Mouse (Mus musculus) gastrocnemius, adult 2 months (tissue): Measurements from ENCODE around the gene Mtfr2. TPM values are rescaled to one million over a fixed set of nuclear protein-coding genes. Genes with fewer than 3 reads are reported as not detected.

Source experiments
- DNase-seq: peaks from one replicate; pipeline ENCODE4 v3.0.0; 2022
- H3K27ac ChIP-seq: fragments of 200-600 bp; 2 replicates; pipeline ENCODE4 v1.8.1; 2022; ENCODE audit warnings: mild to moderate bottlenecking
- H3K4me3 ChIP-seq: fragments of 200-600 bp; 2 replicates; pipeline ENCODE4 v1.8.1; 2022; ENCODE audit warnings: mild to moderate bottlenecking, moderate library complexity
- CTCF ChIP-seq: fragments of 200-600 bp; IDR thresholded peaks from 2 replicates; pipeline ENCODE4 v1.8.1; 2022; ENCODE audit warnings: antibody characterized with exemption, mild to moderate bottlenecking, moderate library complexity
- intact Hi-C: fragments of 180-260 bp; cut with DNase I; formaldehyde crosslinking; loops from one replicate; pipeline ENCODE4 v1.15.1; 2025
- total RNA-seq, 2 experiments: library from RNA; stranded (reverse); gene quantifications; 2 replicates each; pipeline ENCODE4 v1.2.3; 2021

Gene Mtfr2
- total RNA-seq, 2 experiments from 2014 or later = not detected

DNA sequence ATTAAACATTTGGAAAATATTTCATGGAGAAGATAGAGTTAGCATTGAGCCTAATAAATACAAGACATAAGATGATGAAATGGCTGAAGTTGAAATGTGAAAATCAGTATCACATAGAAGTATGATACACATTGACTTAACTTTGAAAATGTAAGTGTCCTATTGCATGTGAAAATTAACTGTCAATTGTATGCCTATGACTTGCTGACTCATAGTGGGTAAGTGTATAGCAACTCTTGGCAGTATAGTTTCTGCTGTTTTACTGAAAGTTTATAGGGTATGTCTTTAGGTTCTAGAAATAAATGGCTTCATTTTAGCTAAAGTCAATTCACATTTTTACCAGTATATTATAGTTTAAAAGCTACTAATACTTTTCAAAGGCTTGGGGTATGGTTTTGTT is 21.3 kb upstream of the Mtfr2 start:
- H3K4me3 ChIP-seq = no peak overlapping the region
- intact Hi-C loops = no loop called here
- no peak for TF ChIP-seq CTCF
- H3K27ac ChIP-seq = no peak overlapping the region
- no peak for DNase-seq

DNA sequence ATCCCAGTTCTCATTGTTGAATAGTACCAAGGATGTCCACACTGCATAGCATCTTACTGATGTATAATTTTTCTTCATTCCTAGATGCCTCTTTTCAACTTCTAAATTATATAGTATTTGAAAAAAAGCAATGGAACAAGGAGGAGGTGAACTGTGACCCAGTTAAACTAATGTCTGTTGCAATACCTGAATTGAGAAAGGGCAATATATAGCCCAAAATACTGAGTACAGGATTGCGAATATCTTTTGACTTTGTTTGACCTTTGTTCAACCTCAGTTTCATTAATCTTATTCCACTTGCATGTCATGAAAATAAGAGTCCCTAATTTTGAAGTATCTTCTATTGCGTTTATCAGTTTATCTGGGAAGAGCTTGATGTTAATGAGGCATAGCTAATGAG is 16.3 kb upstream of the Mtfr2 start:
- DNase-seq = no peak
- no peak for TF ChIP-seq CTCF
- intact Hi-C loops = no loop called here
- H3K27ac ChIP-seq = no peak overlapping the region
- H3K4me3 ChIP-seq = no peak overlapping the region

DNA sequence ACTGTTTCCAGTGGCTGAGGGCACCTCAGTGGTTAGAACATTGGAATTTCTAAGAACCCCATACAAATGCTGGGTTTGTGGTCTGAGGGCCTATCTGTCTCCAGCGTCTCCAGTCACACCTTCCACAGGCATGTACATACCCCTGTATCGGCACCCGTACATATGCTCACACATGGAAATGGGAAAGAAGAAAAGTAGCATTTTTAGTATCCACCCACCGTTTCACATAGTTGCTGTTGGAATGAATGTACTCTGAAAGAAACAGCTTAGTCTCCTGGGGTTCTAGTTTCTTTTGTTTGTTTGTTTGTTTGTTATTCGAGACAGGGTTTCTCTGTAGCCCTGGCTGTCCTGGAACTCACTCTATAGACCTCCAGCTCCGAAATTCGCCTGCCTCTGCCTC is 9.7 kb upstream of the Mtfr2 start:
- no peak overlapping the region for H3K27ac ChIP-seq
- DNase-seq = no peak
- intact Hi-C loops = no loop called here
- no peak overlapping the region for H3K4me3 ChIP-seq
- no peak for TF ChIP-seq CTCF

DNA sequence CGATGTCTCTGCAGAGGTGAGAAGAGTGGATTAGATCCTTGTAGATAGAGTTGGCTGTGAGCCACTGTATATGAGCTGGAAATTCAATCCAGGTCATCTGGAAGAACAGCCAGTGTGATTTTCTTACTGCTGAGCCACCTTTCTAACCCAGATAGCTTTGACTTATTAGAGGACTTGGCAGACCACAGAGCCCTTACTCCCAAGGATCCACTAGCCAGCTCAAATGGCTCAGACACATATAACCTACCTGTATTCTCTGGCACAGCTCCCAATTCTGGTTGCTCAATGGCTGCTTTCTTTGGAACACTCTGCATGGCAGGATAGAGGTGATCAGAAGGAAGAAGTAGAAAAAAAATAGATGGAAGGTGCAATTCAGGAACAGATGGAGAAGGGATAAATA is 1.8 kb upstream of the Mtfr2 start:
- DNase-seq = peak; percentile 33
- TF ChIP-seq CTCF = no peak
- intact Hi-C loops = no loop called here
- Histone ChIP-seq H3K4me3 (no peak overlapping the region), H3K27ac (peak overlapping the region; percentile 43; the same call in 1 of the 2 replicates)

DNA sequence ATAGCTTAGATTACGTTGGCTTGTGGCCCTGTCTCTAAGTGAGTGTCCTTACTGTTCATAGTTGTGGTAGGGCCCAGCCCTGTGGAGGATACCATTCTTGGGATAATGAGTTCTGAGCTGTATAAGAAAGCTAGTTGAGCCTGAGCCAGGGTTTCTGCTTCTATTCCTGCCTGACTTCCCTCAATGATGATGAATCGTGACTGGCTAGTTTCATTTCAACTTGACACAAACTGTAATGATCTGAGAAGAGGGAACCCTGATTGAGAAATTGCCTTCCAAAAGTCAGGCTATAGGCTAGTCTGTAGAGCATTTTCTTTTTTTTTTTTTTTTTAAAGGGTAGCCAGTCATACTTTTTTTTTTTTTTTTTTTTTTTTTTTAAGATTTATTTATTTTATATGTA is 1.3 kb downstream of the Mtfr2 start:
- DNase-seq = no peak
- intact Hi-C loops = no loop called here
- H3K27ac ChIP-seq = no peak overlapping the region
- TF ChIP-seq CTCF = no peak
- no peak overlapping the region for H3K4me3 ChIP-seq

GRCm38 (mm10) chr10:20361542-20362449 is 14.2 kb downstream of the Mtfr2 start:
- Histone ChIP-seq H3K4me3 (no peak overlapping the region), H3K27ac (no peak overlapping the region)
- TF ChIP-seq CTCF = peak; percentile 95
- DNase-seq = no peak
- intact Hi-C loops = loop anchor here (2.0 to 5.0 kb wide), 2 partner anchors 567 to 586 kb away; no protein-coding TSS in a partner anchor

GRCm38 (mm10) chr10:20362450-20363118 is 15.0 kb downstream of the Mtfr2 start:
- TF ChIP-seq CTCF = no peak
- no peak overlapping the region for H3K4me3 ChIP-seq
- no peak overlapping the region for H3K27ac ChIP-seq
- intact Hi-C loops = loop anchor here (2.0 to 5.0 kb wide), 2 partner anchors 566 to 585 kb away; no protein-coding TSS in a partner anchor
- no peak for DNase-seq

DNA sequence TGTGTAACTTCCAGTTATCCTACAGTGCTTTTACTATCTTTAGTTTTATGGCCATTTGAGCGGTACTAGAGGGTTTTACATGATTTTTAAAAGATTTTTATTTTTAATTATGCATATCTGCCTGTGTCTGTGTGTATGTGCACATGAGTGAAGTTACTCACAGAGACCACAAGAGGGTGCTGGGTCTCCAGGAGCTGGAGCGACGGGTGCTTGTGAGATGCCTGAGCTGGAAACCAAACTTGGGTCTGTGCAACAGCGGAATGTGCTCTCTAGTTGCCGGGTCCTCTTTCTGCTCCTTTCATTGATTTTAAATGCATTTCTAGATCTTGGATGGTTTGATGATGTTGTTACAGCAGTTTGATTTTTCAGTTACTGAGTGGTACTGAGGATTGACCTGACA is 24.5 kb downstream of the Mtfr2 start:
- TF ChIP-seq CTCF = peak; percentile 62
- Histone ChIP-seq H3K27ac (no peak overlapping the region), H3K4me3 (no peak overlapping the region)
- intact Hi-C loops = no loop called here
- no peak for DNase-seq

DNA sequence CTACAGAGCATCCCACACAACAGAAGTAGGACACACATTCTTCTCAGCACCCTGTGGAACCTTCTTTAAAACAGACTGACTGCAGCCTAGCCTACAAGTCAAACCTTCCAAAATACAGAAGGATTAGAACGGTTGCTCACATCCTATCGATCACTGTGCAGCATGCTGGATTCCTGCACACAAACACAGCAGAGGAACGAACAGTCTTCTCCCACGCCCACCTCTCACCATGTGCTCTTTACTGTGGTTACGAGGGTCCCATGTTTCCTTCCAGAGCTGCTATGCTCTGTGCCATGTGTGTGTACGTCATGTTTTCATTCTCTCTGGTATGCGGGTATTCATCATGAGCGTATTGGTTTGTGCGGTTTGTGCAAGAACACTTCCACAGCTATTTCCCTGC is 30.1 kb downstream of the Mtfr2 start:
- no peak for TF ChIP-seq CTCF
- Histone ChIP-seq H3K27ac (no peak overlapping the region), H3K4me3 (no peak overlapping the region)
- intact Hi-C loops = no loop called here
- DNase-seq = no peak

GRCm38 (mm10) chr10:20379071-20379735 is 31.6 kb downstream of the Mtfr2 start:
- Histone ChIP-seq H3K27ac (peak overlapping the region; percentile 46; the same call in 1 of the 2 replicates), H3K4me3 (peak overlapping the region; percentile 21; the same call in 1 of the 2 replicates)
- intact Hi-C loops = no loop called here
- DNase-seq = peak; percentile 53
- TF ChIP-seq CTCF = no peak

DNA sequence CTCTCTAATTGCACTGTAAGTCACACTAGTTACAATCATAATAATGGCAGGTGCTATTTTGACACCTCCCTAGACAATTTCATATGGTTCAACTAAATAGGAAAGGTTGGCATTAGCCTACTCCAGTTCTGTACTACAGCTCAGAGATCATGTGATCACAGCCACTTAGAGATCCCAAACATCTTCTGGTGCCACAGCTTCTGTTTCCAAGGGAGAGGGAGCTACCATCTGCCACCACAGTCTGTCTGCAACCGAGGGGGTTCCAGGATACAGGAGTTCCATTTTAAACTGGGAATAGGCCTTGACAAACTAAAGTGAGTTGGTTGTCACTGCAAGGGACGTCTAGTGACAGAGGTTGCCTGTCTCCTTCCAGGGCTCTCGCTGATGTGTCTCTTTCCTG is 33.2 kb downstream of the Mtfr2 start:
- no peak for DNase-seq
- Histone ChIP-seq H3K27ac (no peak overlapping the region), H3K4me3 (no peak overlapping the region)
- no peak for TF ChIP-seq CTCF
- intact Hi-C loops = no loop called here

GRCm38 (mm10) chr10:20381352-20381751 is 33.8 kb downstream of the Mtfr2 start:
- intact Hi-C loops = no loop called here

DNA sequence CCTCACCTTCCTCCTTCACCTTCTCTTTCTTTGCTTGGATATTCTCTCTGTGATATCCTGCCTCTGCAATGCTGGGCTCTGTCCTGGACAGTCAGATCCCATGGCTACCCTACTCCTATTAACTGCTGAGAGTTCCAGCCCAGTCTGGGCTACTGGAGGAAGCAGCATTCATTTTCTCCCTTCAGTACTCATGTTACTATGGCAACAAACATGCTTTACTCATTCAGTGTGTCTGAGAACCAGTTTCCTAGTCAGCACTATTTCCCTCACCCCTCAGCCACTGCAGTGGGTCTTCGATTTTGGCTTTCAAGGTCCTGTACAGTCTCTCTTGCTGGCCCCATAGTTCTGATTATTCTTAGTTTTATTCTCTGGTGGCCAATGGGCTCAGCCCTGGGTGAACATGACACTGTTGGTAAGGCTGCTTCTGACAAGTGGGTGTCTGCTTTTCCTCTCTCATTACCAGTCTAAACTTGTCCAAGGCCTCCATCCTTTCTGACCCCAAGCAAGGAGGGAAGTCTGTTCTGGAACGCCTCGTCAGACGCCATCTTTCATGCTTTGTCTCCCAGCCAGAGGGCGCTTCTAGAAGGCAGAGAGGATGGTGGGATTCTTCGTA is 35.3 kb downstream of the Mtfr2 start:
- no peak for DNase-seq
- intact Hi-C loops = no loop called here
- Histone ChIP-seq H3K4me3 (no peak overlapping the region), H3K27ac (no peak overlapping the region)
- TF ChIP-seq CTCF = no peak

More at GRCm38 (mm10) chr10:20381352-20381751, 33.8 kb downstream of the Mtfr2 start:
- TF ChIP-seq CTCF = no peak
- no peak overlapping the region for H3K27ac ChIP-seq
- no peak for DNase-seq
- no peak overlapping the region for H3K4me3 ChIP-seq
